Mouse (Mus musculus) kidney, postnatal 0 days (tissue): ENCODE measurements at regions not wholly inside any gene's neighbourhood (a gene's known extent, or its start where the extent isn't known, plus 50 kb on each side); places are given as distances from the start of the nearest gene placed in this dataset.
"Not testable (repeated sequence)": the region's sequence is repeated elsewhere in the genome, so short reads cannot be mapped to it uniquely, and the experiment has no call there.

Experiments used
- ATAC-seq: fragments of 200-750 bp; cut with Nextera tagmentation; replicated peaks from 2 replicates; pipeline ENCODE4 v1.8.0; 2017; ENCODE audit warnings: low read depth, moderate number of reproducible peaks, moderate TSS enrichment, moderate library complexity; ENCODE audit not compliant: low FRiP score
- DNase-seq: peaks from one replicate; pipeline ENCODE4 v3.0.0-alpha.2; 2016; ENCODE audit warnings: low spot score
- H3K27ac ChIP-seq: fragments of 300-500 bp; sonication (generic); 2 replicates; pipeline ENCODE4 v1.5.1; 2014; ENCODE audit warnings: mild to moderate bottlenecking
- H3K27me3 ChIP-seq: fragments of 300-500 bp; sonication (generic); 2 replicates; pipeline ENCODE4 v1.6.1; 2014; ENCODE audit warnings: low read length, mixed read lengths; ENCODE audit not compliant: insufficient read depth
- H3K36me3 ChIP-seq: fragments of 300-500 bp; sonication (generic); 2 replicates; pipeline ENCODE4 v1.6.1; 2014; ENCODE audit warnings: low read length, mixed read lengths; ENCODE audit not compliant: insufficient read depth
- H3K4me1 ChIP-seq: fragments of 300-500 bp; sonication (generic); replicated peaks from 2 replicates; pipeline ENCODE4 v1.6.1; 2014; ENCODE audit warnings: antibody characterized with exemption, low read length, mixed read lengths; ENCODE audit not compliant: insufficient read depth
- H3K4me2 ChIP-seq: fragments of 300-500 bp; sonication (generic); 2 replicates; pipeline ENCODE4 v1.6.1; 2014; ENCODE audit warnings: mild to moderate bottlenecking, low read length, moderate library complexity, mixed read lengths
- H3K4me3 ChIP-seq: fragments of 300-500 bp; sonication (generic); replicated peaks from 2 replicates; pipeline ENCODE4 v1.5.1; 2014; ENCODE audit warnings: low read depth, low read length
- H3K9ac ChIP-seq: fragments of 300-500 bp; sonication (generic); 2 replicates; pipeline ENCODE4 v1.6.1; 2014; ENCODE audit warnings: low read depth, low read length
- H3K9me3 ChIP-seq: fragments of 300-500 bp; sonication (generic); replicated peaks from 2 replicates; pipeline ENCODE4 v1.6.1; 2016; ENCODE audit warnings: low read length, inconsistent platforms, mixed read lengths
- CTCF ChIP-seq: IDR thresholded peaks from 2 replicates; pipeline ENCODE4 v1.5.1; 2016; ENCODE audit warnings: antibody characterized with exemption, low read depth, mild to moderate bottlenecking, moderate library complexity
- WGBS: fragments of 180-500 bp; shearing (Covaris S2); extraction: QIAGEN DNeasy Blood & Tissue Kit; methylation state at CpG from one replicate; pipeline ENCODE4 v1.1.7; 2014; 5-methylcytosine and 5-hydroxymethylcytosine counted together

GRCm38 (mm10) chr15:41986264-41986663 lies 1852.1 kb downstream of the 9330182O14Rik start:
- Histone ChIP-seq H3K4me2 (no peak overlapping the region), H3K4me3 (no peak overlapping the region), H3K27ac (no peak overlapping the region), H3K27me3 (no peaks in the 10 kb centered on the region), H3K36me3 (no peaks in the 10 kb centered on the region), H3K9ac (no peak overlapping the region), H3K4me1 (no peaks in the 10 kb centered on the region), H3K9me3 (no peaks in the 10 kb centered on the region)
- DNase-seq, result peak; percentile 23
- 73% methylated on average over 3 of the region's 3 CpGs for WGBS
- TF ChIP-seq CTCF, result peak; percentile 45; the same call in 1 of the 2 replicates
- ATAC-seq, result no peak

- DNase-seq (no peak), ATAC-seq (no peak)
- 31% methylated on average over 2 of the region's 2 CpGs for WGBS
- Histone ChIP-seq H3K4me1 (no peaks in the 10 kb centered on the region), H3K4me2 (no peak overlapping the region), H3K4me3 (no peak overlapping the region), H3K27ac (no peak overlapping the region), H3K27me3 (no peaks in the 10 kb centered on the region), H3K9ac (no peak overlapping the region), H3K36me3 (no peaks in the 10 kb centered on the region), H3K9me3 (no peaks in the 10 kb centered on the region)
- TF ChIP-seq CTCF, result no peak
These were observed 1854.9 kb downstream of the 9330182O14Rik start for GRCm38 (mm10) chr15:41989065-41989464.

GRCm38 (mm10) chr15:41991816-41992215 lies 1857.7 kb downstream of the 9330182O14Rik start:
- DNase-seq, result no peak
- peak; percentile 23; the same call in 1 of the 2 replicates for TF ChIP-seq CTCF
- Histone ChIP-seq H3K4me2 (no peak overlapping the region), H3K27me3 (no peaks in the 10 kb centered on the region), H3K27ac (no peak overlapping the region), H3K9ac (no peak overlapping the region), H3K4me3 (no peak overlapping the region), H3K9me3 (no peaks in the 10 kb centered on the region), H3K36me3 (no peaks in the 10 kb centered on the region), H3K4me1 (no peaks in the 10 kb centered on the region)
- ATAC-seq, result no peak

GRCm38 (mm10) chr15:42032286-42032685 lies 1898.1 kb downstream of the 9330182O14Rik start:
- not testable (repeated sequence) for H3K36me3 ChIP-seq, DNase-seq, H3K4me2 ChIP-seq, H3K9me3 ChIP-seq, H3K27ac ChIP-seq, H3K4me1 ChIP-seq, H3K9ac ChIP-seq, ATAC-seq, H3K27me3 ChIP-seq, H3K4me3 ChIP-seq
- WGBS, result 94% methylated on average over 12 of the region's 12 CpGs

- Histone ChIP-seq H3K4me2 (no peak overlapping the region), H3K9ac (no peak overlapping the region), H3K27me3 (no peaks in the 10 kb centered on the region), H3K4me1 (no peaks in the 10 kb centered on the region), H3K36me3 (no peaks in the 10 kb centered on the region), H3K27ac (no peak overlapping the region), H3K9me3 (no peaks in the 10 kb centered on the region), H3K4me3 (no peak overlapping the region)
- peak; percentile 63 for DNase-seq
- 40% methylated on average over 4 of the region's 4 CpGs for WGBS
- ATAC-seq, result peak; percentile 29; the same call in 1 of the 2 replicates
- TF ChIP-seq CTCF, result no peak
These were observed 1913.2 kb downstream of the 9330182O14Rik start for GRCm38 (mm10) chr15:42047088-42047976.

- WGBS, result 67% methylated on average over 3 of the region's 3 CpGs
- Histone ChIP-seq H3K4me3 (no peak overlapping the region), H3K9ac (no peak overlapping the region), H3K4me1 (no peaks in the 10 kb centered on the region), H3K27me3 (no peaks in the 10 kb centered on the region), H3K9me3 (no peaks in the 10 kb centered on the region), H3K27ac (no peak overlapping the region), H3K36me3 (no peaks in the 10 kb centered on the region), H3K4me2 (no peak overlapping the region)
- ATAC-seq, result no peak
- DNase-seq, result no peak
- TF ChIP-seq CTCF, result no peak
These were observed 1922.6 kb downstream of the 9330182O14Rik start for GRCm38 (mm10) chr15:42056772-42057171.
